Mouse (Mus musculus) CD4-positive, CD25-positive, alpha-beta regulatory T cell, adult 4 months (primary cell): Measurements from ENCODE around the gene Tipin. TPM values are rescaled to one million over a fixed set of nuclear protein-coding genes. Genes with fewer than 3 reads are reported as not detected.
"Not testable (repeated sequence)": the region's sequence is repeated elsewhere in the genome, so short reads cannot be mapped to it uniquely, and the experiment has no call there.

Experiments used
- ATAC-seq: one replicate; pipeline ENCODE4 v1.8.0; 2017
- polyA plus RNA-seq, 2 experiments: library from polyadenylated mRNA; unstranded; fragments of 100-300 nt; shearing (Covaris generic); gene quantifications; one replicate each; pipeline ENCODE4 v1.2.1; 2017

The Tipin gene
- polyA plus RNA-seq = 10 to 100 TPM; 49.9 to 60.6 TPM

GRCm38 (mm10) chr9:64281105-64281780, at the start of gene Tipin:
Tipin (plus strand) TSS chr9:64281581.
- ATAC-seq = peak; percentile 98

GRCm38 (mm10) chr9:64231674-64232073, 49.7 kb upstream of the Tipin start:
- no peak for ATAC-seq

- no peak for ATAC-seq
Observed at GRCm38 (mm10) chr9:64232257-64232957, 49.0 kb upstream of the Tipin start.

GRCm38 (mm10) chr9:64233656-64234055, 47.7 kb upstream of the Tipin start:
- ATAC-seq = no peak

- no peak for ATAC-seq
Observed at GRCm38 (mm10) chr9:64234768-64235435, 46.5 kb upstream of the Tipin start, which contains the start of gene Uchl4. Uchl4 (plus strand) TSS chr9:64235201.

- no peak for ATAC-seq
Observed at GRCm38 (mm10) chr9:64236056-64236455, 45.3 kb upstream of the Tipin start.

GRCm38 (mm10) chr9:64240116-64240515, 41.3 kb upstream of the Tipin start:
- no peak for ATAC-seq

GRCm38 (mm10) chr9:64240681-64241080, 40.7 kb upstream of the Tipin start:
- no peak for ATAC-seq

- ATAC-seq = no peak
Observed at GRCm38 (mm10) chr9:64242381-64242831, 39.0 kb upstream of the Tipin start.

- ATAC-seq = no peak
Observed at GRCm38 (mm10) chr9:64249371-64249770, 32.0 kb upstream of the Tipin start.

- no peak for ATAC-seq
Observed at GRCm38 (mm10) chr9:64250111-64250730, 31.2 kb upstream of the Tipin start.

GRCm38 (mm10) chr9:64252591-64253020, 28.8 kb upstream of the Tipin start:
- ATAC-seq = no peak

- peak; percentile 97 for ATAC-seq
Observed at GRCm38 (mm10) chr9:64253021-64253904, 28.1 kb upstream of the Tipin start, which contains the start of gene Map2k1. Map2k1 (minus strand) TSS chr9:64253631.

GRCm38 (mm10) chr9:64255422-64255821, 26.0 kb upstream of the Tipin start:
- ATAC-seq = no peak

GRCm38 (mm10) chr9:64256204-64256603, 25.2 kb upstream of the Tipin start:
- no peak for ATAC-seq

GRCm38 (mm10) chr9:64259906-64260305, 21.5 kb upstream of the Tipin start:
- ATAC-seq = no peak

GRCm38 (mm10) chr9:64261023-64261422, 20.4 kb upstream of the Tipin start:
- no peak for ATAC-seq

- no peak for ATAC-seq
Observed at GRCm38 (mm10) chr9:64264813-64265212, 16.6 kb upstream of the Tipin start.

GRCm38 (mm10) chr9:64267231-64267630, 14.2 kb upstream of the Tipin start:
- no peak for ATAC-seq

GRCm38 (mm10) chr9:64268196-64268595, 13.2 kb upstream of the Tipin start:
- no peak for ATAC-seq

- not testable (repeated sequence) for ATAC-seq
Observed at GRCm38 (mm10) chr9:64268836-64269235, 12.5 kb upstream of the Tipin start.

GRCm38 (mm10) chr9:64271249-64271648, 10.1 kb upstream of the Tipin start:
- no peak for ATAC-seq
